Mouse (Mus musculus): ENCODE results near the gene Irf2. TPM values are rescaled to one million over a fixed set of nuclear protein-coding genes. Genes with fewer than 3 reads are reported as not detected.

The Irf2 gene
- total RNA-seq, 1 experiment: 2.6 TPM

GRCm38 (mm10) chr8:46758131-46758530 lies 18.6 kb downstream of the Irf2 start:
- no peaks in the 10 kb centered on the region for H3K9me3 ChIP-seq (ENCODE audit: control insufficient read depth, insufficient read depth, low read depth, low read length)
- H3K27ac ChIP-seq (ENCODE audit: insufficient read depth, low read depth, low read length, poor library complexity, severe bottlenecking): no peak overlapping the region
- H3K4me3 ChIP-seq (ENCODE audit: insufficient read depth in 1 of 2, low read depth in 1 of 2, low read length in 2 of 2, poor library complexity in 1 of 2, severe bottlenecking in 1 of 2): no peak overlapping the region
- H3K36me3 ChIP-seq (ENCODE audit: control insufficient read depth, insufficient read depth, low read length, poor library complexity, severe bottlenecking): no peaks in the 10 kb centered on the region
- H3K9ac ChIP-seq (ENCODE audit: insufficient read depth, low read depth, low read length, poor library complexity, severe bottlenecking): no peak overlapping the region
- in situ Hi-C loops (cut with MboI; ENCODE audit: low sequenced_read_pairs in 2 of 2, unreplicated experiment in 2 of 2): no loop called here
- no peak for TF ChIP-seq CHD2 (IDR thresholded peaks at IDR 0.05; ENCODE audit: low read depth, low read length)
- TF ChIP-seq HCFC1 (IDR thresholded peaks at IDR 0.05; ENCODE audit: borderline replicate concordance, insufficient read depth, low read length): no peak
- no peak for TF ChIP-seq ZNF384 (IDR thresholded peaks at IDR 0.05; ENCODE audit: low read depth, low read length)
- no peak for TF ChIP-seq ZC3H11A (IDR thresholded peaks at IDR 0.05; ENCODE audit: borderline replicate concordance, low read depth, low read length)
- TF ChIP-seq MAFK (IDR thresholded peaks at IDR 0.05; ENCODE audit: insufficient read depth, low read depth, low read length): no peak
- no peak for DNase-seq (ENCODE audit: low read depth, low spot score)
- H3K4me1 ChIP-seq (ENCODE audit: control insufficient read depth in 2 of 2, insufficient read depth in 2 of 2, low read length in 2 of 2, poor library complexity in 1 of 2): no peaks in the 10 kb centered on the region

- in situ Hi-C loops (cut with MboI; ENCODE audit: low sequenced_read_pairs in 2 of 2, unreplicated experiment in 2 of 2): no loop called here
- no peaks in the 10 kb centered on the region for H3K4me1 ChIP-seq (ENCODE audit: control insufficient read depth in 2 of 2, insufficient read depth in 2 of 2, low read length in 2 of 2, poor library complexity in 1 of 2)
- H3K4me3 ChIP-seq (ENCODE audit: insufficient read depth in 1 of 2, low read depth in 1 of 2, low read length in 2 of 2, poor library complexity in 1 of 2, severe bottlenecking in 1 of 2): no peak overlapping the region
- H3K27ac ChIP-seq (ENCODE audit: insufficient read depth, low read depth, low read length, poor library complexity, severe bottlenecking): no peak overlapping the region
- no peak overlapping the region for H3K9ac ChIP-seq (ENCODE audit: insufficient read depth, low read depth, low read length, poor library complexity, severe bottlenecking)
- no peaks in the 10 kb centered on the region for H3K36me3 ChIP-seq (ENCODE audit: control insufficient read depth, insufficient read depth, low read length, poor library complexity, severe bottlenecking)
- TF ChIP-seq MAFK (IDR thresholded peaks at IDR 0.05; ENCODE audit: insufficient read depth, low read depth, low read length): no peak
- no peak for TF ChIP-seq CHD2 (IDR thresholded peaks at IDR 0.05; ENCODE audit: low read depth, low read length)
- no peak for TF ChIP-seq ZNF384 (IDR thresholded peaks at IDR 0.05; ENCODE audit: low read depth, low read length)
- TF ChIP-seq HCFC1 (IDR thresholded peaks at IDR 0.05; ENCODE audit: borderline replicate concordance, insufficient read depth, low read length): no peak
- no peak for TF ChIP-seq ZC3H11A (IDR thresholded peaks at IDR 0.05; ENCODE audit: borderline replicate concordance, low read depth, low read length)
- H3K9me3 ChIP-seq (ENCODE audit: control insufficient read depth, insufficient read depth, low read depth, low read length): no peaks in the 10 kb centered on the region
- DNase-seq (ENCODE audit: low read depth, low spot score): no peak
These were observed 19.1 kb downstream of the Irf2 start for GRCm38 (mm10) chr8:46758676-46759075.

GRCm38 (mm10) chr8:46759562-46759961 lies 20.0 kb downstream of the Irf2 start:
- Histone ChIP-seq H3K27ac (ENCODE audit: insufficient read depth, low read depth, low read length, poor library complexity, severe bottlenecking) (no peak overlapping the region), H3K36me3 (ENCODE audit: control insufficient read depth, insufficient read depth, low read length, poor library complexity, severe bottlenecking) (no peaks in the 10 kb centered on the region), H3K4me1 (ENCODE audit: control insufficient read depth in 2 of 2, insufficient read depth in 2 of 2, low read length in 2 of 2, poor library complexity in 1 of 2) (no peaks in the 10 kb centered on the region), H3K9me3 (ENCODE audit: control insufficient read depth, insufficient read depth, low read depth, low read length) (no peaks in the 10 kb centered on the region), H3K4me3 (ENCODE audit: insufficient read depth in 1 of 2, low read depth in 1 of 2, low read length in 2 of 2, poor library complexity in 1 of 2, severe bottlenecking in 1 of 2) (no peak overlapping the region), H3K9ac (ENCODE audit: insufficient read depth, low read depth, low read length, poor library complexity, severe bottlenecking) (no peak overlapping the region)
- in situ Hi-C loops (cut with MboI; ENCODE audit: low sequenced_read_pairs in 2 of 2, unreplicated experiment in 2 of 2): no loop called here
- DNase-seq (ENCODE audit: low read depth, low spot score): no peak
- TF ChIP-seq HCFC1 (IDR thresholded peaks at IDR 0.05; ENCODE audit: borderline replicate concordance, insufficient read depth, low read length) (no peak), ZNF384 (IDR thresholded peaks at IDR 0.05; ENCODE audit: low read depth, low read length) (no peak), CHD2 (IDR thresholded peaks at IDR 0.05; ENCODE audit: low read depth, low read length) (no peak), ZC3H11A (IDR thresholded peaks at IDR 0.05; ENCODE audit: borderline replicate concordance, low read depth, low read length) (no peak), MAFK (IDR thresholded peaks at IDR 0.05; ENCODE audit: insufficient read depth, low read depth, low read length) (no peak)

- no peak for DNase-seq (ENCODE audit: low read depth, low spot score)
- H3K9me3 ChIP-seq (ENCODE audit: control insufficient read depth, insufficient read depth, low read depth, low read length): no peaks in the 10 kb centered on the region
- H3K4me3 ChIP-seq (ENCODE audit: insufficient read depth in 1 of 2, low read depth in 1 of 2, low read length in 2 of 2, poor library complexity in 1 of 2, severe bottlenecking in 1 of 2): no peak overlapping the region
- H3K36me3 ChIP-seq (ENCODE audit: control insufficient read depth, insufficient read depth, low read length, poor library complexity, severe bottlenecking): no peaks in the 10 kb centered on the region
- no peak overlapping the region for H3K9ac ChIP-seq (ENCODE audit: insufficient read depth, low read depth, low read length, poor library complexity, severe bottlenecking)
- TF ChIP-seq MAFK (IDR thresholded peaks at IDR 0.05; ENCODE audit: insufficient read depth, low read depth, low read length): no peak
- TF ChIP-seq ZNF384 (IDR thresholded peaks at IDR 0.05; ENCODE audit: low read depth, low read length): no peak
- TF ChIP-seq HCFC1 (IDR thresholded peaks at IDR 0.05; ENCODE audit: borderline replicate concordance, insufficient read depth, low read length): no peak
- no peak for TF ChIP-seq CHD2 (IDR thresholded peaks at IDR 0.05; ENCODE audit: low read depth, low read length)
- no peak for TF ChIP-seq ZC3H11A (IDR thresholded peaks at IDR 0.05; ENCODE audit: borderline replicate concordance, low read depth, low read length)
- H3K4me1 ChIP-seq (ENCODE audit: control insufficient read depth in 2 of 2, insufficient read depth in 2 of 2, low read length in 2 of 2, poor library complexity in 1 of 2): no peaks in the 10 kb centered on the region
- no peak overlapping the region for H3K27ac ChIP-seq (ENCODE audit: insufficient read depth, low read depth, low read length, poor library complexity, severe bottlenecking)
- in situ Hi-C loops (cut with MboI; ENCODE audit: low sequenced_read_pairs in 2 of 2, unreplicated experiment in 2 of 2): no loop called here
These were observed 21.2 kb downstream of the Irf2 start for GRCm38 (mm10) chr8:46760701-46761100.

- Histone ChIP-seq H3K4me1 (ENCODE audit: control insufficient read depth in 2 of 2, insufficient read depth in 2 of 2, low read length in 2 of 2, poor library complexity in 1 of 2) (no peaks in the 10 kb centered on the region), H3K36me3 (ENCODE audit: control insufficient read depth, insufficient read depth, low read length, poor library complexity, severe bottlenecking) (no peaks in the 10 kb centered on the region), H3K9ac (ENCODE audit: insufficient read depth, low read depth, low read length, poor library complexity, severe bottlenecking) (no peak overlapping the region), H3K9me3 (ENCODE audit: control insufficient read depth, insufficient read depth, low read depth, low read length) (no peaks in the 10 kb centered on the region), H3K27ac (ENCODE audit: insufficient read depth, low read depth, low read length, poor library complexity, severe bottlenecking) (no peak overlapping the region), H3K4me3 (ENCODE audit: insufficient read depth in 1 of 2, low read depth in 1 of 2, low read length in 2 of 2, poor library complexity in 1 of 2, severe bottlenecking in 1 of 2) (no peak overlapping the region)
- in situ Hi-C loops (cut with MboI; ENCODE audit: low sequenced_read_pairs in 2 of 2, unreplicated experiment in 2 of 2): no loop called here
- TF ChIP-seq ZC3H11A (IDR thresholded peaks at IDR 0.05; ENCODE audit: borderline replicate concordance, low read depth, low read length) (no peak), MAFK (IDR thresholded peaks at IDR 0.05; ENCODE audit: insufficient read depth, low read depth, low read length) (no peak), CHD2 (IDR thresholded peaks at IDR 0.05; ENCODE audit: low read depth, low read length) (no peak), HCFC1 (IDR thresholded peaks at IDR 0.05; ENCODE audit: borderline replicate concordance, insufficient read depth, low read length) (no peak), ZNF384 (IDR thresholded peaks at IDR 0.05; ENCODE audit: low read depth, low read length) (no peak)
- no peak for DNase-seq (ENCODE audit: low read depth, low spot score)
These were observed 21.9 kb downstream of the Irf2 start for GRCm38 (mm10) chr8:46761454-46761853.
